Mouse (Mus musculus) left cerebral cortex, postnatal 36 days (tissue): Measurements from ENCODE around the gene Vangl2. TPM values are rescaled to one million over a fixed set of nuclear protein-coding genes. Genes with fewer than 3 reads are reported as not detected.

Source experiments
- DNase-seq, 2 experiments: peaks; one replicate each; pipeline ENCODE4 v3.0.0; 2021 to 2022; ENCODE audit warnings: low spot score in 2 of 2, mixed read lengths in 1 of 2
- intact Hi-C: fragments of 180-260 bp; cut with DNase I; formaldehyde crosslinking; loops from one replicate; pipeline ENCODE4 v1.15.1; 2025
- total RNA-seq, 2 experiments: library from RNA; stranded (reverse); gene quantifications; 2 replicates each; pipeline ENCODE4 v1.2.3; 2021

Vangl2 gene
- 10 to 100 TPM; 10.5 to 16.4 TPM for total RNA-seq

GRCm38 (mm10) chr1:172028394-172029275 lies at the start of gene Vangl2:
Vangl2 (minus strand) TSS chr1:172028444.
- no peak for DNase-seq
- intact Hi-C loops, result loop anchor here (10.0 kb wide), 1 partner anchor 286 kb away; no protein-coding TSS in a partner anchor

DNA sequence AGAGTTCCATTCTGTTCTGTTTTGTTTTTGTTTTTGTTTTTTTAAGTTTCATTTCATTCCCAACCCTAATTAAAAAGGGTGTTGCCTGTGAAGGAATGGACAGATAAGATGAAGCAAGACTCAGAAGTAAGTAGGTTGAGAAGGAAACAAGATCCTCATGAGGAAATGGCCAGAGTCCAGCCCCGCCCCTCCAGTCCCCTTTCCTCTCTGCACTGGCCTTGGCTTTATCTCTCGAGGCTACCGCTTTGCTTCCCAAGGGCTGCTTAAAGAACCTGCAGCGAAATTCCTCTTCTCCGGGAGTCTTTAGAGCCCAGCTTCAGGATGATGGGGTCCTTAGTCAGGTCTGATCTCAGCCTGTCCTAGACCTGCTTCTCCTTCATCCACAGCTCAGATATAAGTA lies 49.7 kb upstream of the Vangl2 start:
- intact Hi-C loops, result no loop called here
- no peak for DNase-seq

DNA sequence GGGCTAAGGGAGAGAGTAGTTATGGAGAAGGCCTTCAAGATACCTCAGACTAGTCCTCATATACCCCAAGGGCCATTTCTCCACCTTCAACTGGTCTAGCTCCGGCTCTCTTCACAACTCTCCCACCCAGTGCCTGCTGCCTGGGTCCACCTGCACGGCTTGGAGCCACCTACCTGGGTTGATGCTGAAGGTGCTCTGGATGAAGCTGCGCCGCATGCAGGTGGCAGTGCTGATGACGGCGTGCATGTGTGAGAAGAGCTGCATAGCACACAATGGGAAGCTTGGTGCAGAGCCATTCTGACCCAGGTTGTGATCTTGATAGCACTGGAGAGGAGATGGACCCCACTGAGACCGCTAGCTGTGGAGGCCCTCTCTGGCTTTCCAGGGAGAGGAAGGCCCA lies 44.4 kb upstream of the Vangl2 start:
- no peak for DNase-seq
- intact Hi-C loops, result no loop called here

GRCm38 (mm10) chr1:172071556-172071955 lies 43.3 kb upstream of the Vangl2 start:
- intact Hi-C loops, result no loop called here
- DNase-seq, result no peak

- intact Hi-C loops, result no loop called here
- no peak for DNase-seq
Measured at GRCm38 (mm10) chr1:172070227-172070626, 42.0 kb upstream of the Vangl2 start.

DNA sequence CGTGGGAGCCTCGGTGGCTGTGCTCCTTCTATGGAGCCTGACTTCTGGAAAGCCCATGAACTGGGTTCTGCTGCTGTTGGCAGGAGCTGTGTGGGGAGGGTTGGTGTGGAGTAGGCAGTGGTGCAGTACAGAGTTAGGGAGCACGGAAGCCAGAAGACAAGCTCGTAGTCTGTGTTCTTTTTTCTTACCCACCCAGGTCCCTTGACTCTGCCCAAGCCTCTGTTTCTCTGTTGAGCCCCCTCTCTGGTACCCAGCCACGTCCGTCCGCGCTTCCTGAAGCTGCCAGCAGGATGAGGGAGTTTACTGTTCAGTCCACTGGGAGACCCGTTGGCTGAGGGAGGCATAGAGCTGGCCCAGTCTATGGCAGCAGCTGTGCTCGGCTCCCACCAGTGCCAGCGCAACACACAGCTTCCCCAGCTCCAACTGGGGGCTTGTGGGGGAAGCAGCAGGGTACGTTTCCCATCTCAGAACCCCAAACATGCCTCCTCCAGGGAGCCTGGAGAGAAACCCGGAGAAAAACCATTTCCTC lies 36.4 kb upstream of the Vangl2 start:
- DNase-seq, result no peak
- intact Hi-C loops, result no loop called here

DNA sequence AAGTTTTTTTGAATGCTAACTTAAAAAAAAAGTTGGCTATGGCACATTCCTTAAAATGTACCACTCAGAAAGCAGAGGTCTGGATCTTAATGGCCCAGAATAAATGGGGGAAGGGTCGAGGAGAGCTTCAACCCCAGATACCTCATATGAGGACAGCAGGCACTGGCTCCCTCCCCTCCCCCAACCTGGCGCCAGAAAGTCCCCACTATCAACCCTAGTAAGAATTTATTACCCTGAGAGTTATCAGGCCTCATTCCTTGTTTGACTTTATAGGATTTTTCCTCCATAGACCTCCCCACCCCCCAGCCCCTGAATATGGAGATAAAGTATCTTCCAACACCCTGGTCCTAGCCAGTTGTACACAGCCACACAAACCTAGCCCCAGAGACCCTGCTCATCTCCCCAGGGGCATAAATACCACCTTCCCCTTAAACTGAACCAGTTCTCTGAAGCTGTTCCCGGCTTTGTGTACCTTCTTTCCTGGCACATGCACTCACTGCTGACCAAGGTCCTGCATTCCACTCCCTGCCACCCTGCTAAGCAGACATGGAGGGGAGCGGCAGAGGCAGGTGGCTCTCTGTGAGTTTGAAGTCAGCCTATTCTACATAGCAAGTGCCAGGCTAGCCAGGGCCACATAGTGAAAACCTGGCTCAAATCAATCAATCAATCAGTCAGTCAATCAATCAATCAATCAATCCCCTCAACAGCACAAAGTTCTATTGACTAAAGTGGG lies 35.2 kb upstream of the Vangl2 start:
- DNase-seq, result no peak
- intact Hi-C loops, result no loop called here

DNA sequence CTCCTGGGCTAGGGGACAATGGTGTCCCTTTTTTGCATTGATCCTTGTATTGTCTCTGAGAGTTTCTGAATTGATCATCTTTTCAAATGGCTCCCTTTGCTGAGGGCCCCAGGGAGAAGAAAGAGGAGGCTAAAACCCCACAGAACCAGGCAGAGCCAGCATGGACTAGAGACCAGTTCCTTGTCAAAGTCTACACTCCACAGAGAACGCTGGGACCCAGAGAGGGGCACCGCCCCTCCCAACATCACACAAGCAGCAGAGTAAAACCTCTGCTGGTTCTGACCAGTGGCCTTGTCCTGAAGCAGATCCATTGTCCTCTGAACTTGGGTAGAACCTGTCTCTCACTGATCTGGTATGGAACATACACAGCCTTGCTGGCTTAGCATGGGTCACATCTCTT lies 33.9 kb upstream of the Vangl2 start:
- intact Hi-C loops, result no loop called here
- no peak for DNase-seq

- no peak for DNase-seq
Measured at GRCm38 (mm10) chr1:172061217-172061616, 33.0 kb upstream of the Vangl2 start.

GRCm38 (mm10) chr1:172060659-172061058 lies 32.4 kb upstream of the Vangl2 start:
- intact Hi-C loops, result no loop called here
- no peak for DNase-seq

More at GRCm38 (mm10) chr1:172061217-172061616, 33.0 kb upstream of the Vangl2 start:
- intact Hi-C loops, result no loop called here

GRCm38 (mm10) chr1:172058874-172059273 lies 30.6 kb upstream of the Vangl2 start:
- intact Hi-C loops, result no loop called here
- no peak for DNase-seq

- intact Hi-C loops, result no loop called here
- DNase-seq, result no peak
Measured at GRCm38 (mm10) chr1:172058321-172058720, 30.1 kb upstream of the Vangl2 start.

- intact Hi-C loops, result no loop called here
- DNase-seq, result peak in 1 of 2 experiments; percentile 30
Measured at GRCm38 (mm10) chr1:172057491-172057921, 29.3 kb upstream of the Vangl2 start, which contains the start of gene Nhlh1. Nhlh1 (minus strand) TSS chr1:172057573.

DNA sequence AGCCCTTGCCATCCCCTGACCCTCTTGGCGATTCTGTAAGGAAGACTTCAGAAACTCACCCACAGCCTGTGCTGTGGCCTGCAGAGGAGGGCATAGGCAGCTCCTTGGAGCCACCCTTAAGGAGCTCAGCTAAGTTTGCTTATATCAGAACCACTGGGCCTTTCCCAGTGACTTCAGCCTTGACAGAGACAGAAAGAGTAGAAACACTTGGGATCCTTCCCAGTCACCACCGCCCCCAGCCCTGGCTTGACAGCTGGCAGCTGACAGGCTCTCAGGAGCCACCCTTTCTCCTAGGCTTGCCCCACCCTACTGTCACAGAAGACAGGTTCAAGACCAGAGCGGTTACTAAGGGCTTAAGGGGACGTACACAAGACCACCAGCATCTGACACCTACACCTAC lies 28.0 kb upstream of the Vangl2 start:
- intact Hi-C loops, result no loop called here
- peak in 1 of 2 experiments; percentile 52 for DNase-seq

DNA sequence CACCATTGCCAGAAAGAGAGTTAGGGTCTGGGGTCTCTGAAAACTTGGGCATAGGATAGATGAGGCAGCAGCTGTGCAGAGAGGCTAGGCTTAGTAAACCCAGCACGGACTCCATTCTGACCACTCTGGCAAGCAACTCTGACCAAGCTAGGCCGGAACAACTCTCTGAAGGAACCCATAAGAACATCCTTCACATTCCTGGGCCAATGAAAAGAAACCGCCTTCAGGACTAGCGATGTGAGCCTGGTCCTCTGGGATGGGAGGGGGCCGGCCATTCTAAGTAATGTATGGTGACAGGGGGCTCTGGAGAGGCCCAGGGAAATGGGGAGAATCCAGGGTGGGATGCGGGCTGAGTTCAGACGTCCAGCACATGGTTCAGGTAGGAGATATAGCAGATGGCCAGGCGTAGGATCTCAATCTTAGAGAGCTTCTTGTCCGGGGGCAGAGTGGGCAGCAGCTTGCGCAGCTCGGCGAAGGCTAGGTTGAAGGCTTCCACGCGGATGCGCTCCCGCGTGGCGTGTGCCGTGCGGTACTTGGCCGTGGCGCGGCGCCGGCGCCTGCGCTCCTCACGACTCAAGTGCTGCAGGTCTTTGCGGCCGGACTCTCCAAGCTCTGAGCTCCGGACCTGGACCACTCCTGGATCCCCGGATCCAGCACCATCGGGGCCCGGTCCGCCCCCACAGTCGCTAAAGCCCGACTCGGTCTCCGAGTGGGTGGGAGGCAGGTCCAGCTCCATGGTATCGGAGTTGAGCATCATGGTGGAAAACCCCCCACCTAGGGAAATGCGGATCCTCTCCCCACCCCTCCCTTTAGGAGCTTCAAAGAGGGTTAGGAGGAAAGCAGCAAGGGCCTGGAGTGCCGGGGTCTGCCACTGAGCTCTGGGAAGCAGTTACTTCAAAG lies 25.5 kb upstream of the Vangl2 start:
- DNase-seq, result peak in 1 of 2 experiments; percentile 43
- intact Hi-C loops, result no loop called here

GRCm38 (mm10) chr1:172052766-172053279 lies 24.6 kb upstream of the Vangl2 start:
- DNase-seq, result no peak
- intact Hi-C loops, result no loop called here

DNA sequence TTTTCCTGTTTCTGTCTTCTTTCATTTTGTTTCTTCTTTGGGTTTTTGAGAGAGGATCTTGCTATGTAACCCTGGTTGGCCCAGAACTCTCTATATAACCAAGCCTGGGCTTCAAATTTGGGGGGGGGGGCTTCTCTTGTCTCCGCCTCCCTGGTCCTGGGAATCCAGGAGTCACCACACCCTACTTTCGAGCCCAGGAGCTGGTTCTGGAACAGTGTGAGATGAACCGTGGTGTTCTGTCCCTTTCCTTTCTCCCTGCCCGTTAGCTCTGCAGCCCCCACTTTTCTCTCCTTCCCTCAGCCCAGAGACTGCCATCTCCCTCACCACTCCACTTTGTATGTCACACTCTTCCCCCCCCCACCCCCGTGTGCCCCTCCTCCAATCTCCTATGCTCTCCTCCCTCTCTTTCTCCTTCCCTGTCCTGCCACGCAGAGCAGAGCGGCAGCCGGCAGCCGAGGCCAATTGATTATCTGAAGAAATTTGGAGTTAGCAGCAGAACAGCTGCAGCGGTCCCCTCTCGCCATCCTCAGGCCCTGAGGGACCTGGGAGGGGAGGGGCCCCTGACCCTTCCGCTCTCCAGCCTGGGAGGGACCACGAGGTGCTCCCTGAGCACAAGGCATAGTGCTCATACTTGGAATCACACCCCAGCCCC lies 21.0 kb upstream of the Vangl2 start:
- DNase-seq, result no peak
- intact Hi-C loops, result no loop called here

DNA sequence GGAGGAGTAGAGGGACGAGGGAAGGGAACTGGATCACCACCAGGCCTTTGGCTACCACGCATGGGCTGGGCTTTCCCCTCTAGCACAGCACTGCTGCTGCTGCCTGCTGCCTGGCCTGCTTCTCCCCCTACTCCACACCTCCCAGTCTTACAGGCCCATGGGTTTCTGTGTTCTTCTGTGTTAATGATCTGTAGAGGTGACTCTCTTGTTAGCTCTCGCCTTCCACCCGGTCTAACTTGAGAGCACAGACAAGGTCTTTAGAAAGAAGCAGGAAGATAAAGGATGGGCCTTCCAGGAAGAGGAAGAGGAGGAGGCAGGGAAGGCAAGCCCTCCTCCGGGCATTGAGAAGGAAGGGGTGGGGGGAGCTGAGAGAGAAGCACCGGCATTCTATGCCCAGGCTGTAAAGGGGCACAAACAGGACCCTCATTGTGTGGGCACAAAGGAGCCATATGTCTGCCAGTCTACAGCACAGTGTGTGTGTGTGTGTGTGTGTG lies 20.0 kb upstream of the Vangl2 start:
- no peak for DNase-seq
- intact Hi-C loops, result no loop called here

- peak; percentile 59 to 62 for DNase-seq
- intact Hi-C loops, result no loop called here
Measured at GRCm38 (mm10) chr1:172046938-172047337, 18.7 kb upstream of the Vangl2 start.
